Mouse (Mus musculus): ENCODE results near the gene Dnm2. TPM values are rescaled to one million over a fixed set of nuclear protein-coding genes. Genes with fewer than 3 reads are reported as not detected.
"Not testable (repeated sequence)": the region's sequence is repeated elsewhere in the genome, so short reads cannot be mapped to it uniquely, and the experiment has no call there.

Gene Dnm2
- polyA plus RNA-seq, 1 experiment from 2014 or later: 72.7 TPM

GRCm38 (mm10) chr9:21526634-21526944 lies 101.9 kb downstream of the Dnm2 start:
- H3K4me3 ChIP-seq (ENCODE audit: low read depth, low read length): no peak overlapping the region
- no peak overlapping the region for H3K9ac ChIP-seq (ENCODE audit: low read depth, low read length)
- 0 out of 2 replicates have a peak, but pooled peaks cover 3% of the 10 kb centered on the region for H3K4me1 ChIP-seq (replicated peaks; ENCODE audit: control insufficient read depth, insufficient read depth, low read length)
- H3K36me3 ChIP-seq (ENCODE audit: control insufficient read depth, insufficient read depth, low read length): no peaks in the 10 kb centered on the region
- DNase-seq (ENCODE audit: low spot score) (no peak), ATAC-seq (replicated peaks; ENCODE audit: low FRiP score) (no peak)
- H3K27ac ChIP-seq (ENCODE audit: low read depth, low read length): no peak overlapping the region
- no peak overlapping the region; the same call in 1 of the 2 replicates for H3K4me2 ChIP-seq
- no peaks in the 10 kb centered on the region for H3K9me3 ChIP-seq (ENCODE audit: control insufficient read depth, low read length)
- 75% methylated on average over 3 of the region's 3 CpGs for WGBS
- H3K27me3 ChIP-seq (replicated peaks; ENCODE audit: control insufficient read depth, insufficient read depth, low read length): no peaks in the 10 kb centered on the region

GRCm38 (mm10) chr9:21527100-21527801 lies 102.5 kb downstream of the Dnm2 start:
- no peak for DNase-seq (ENCODE audit: low spot score)
- Histone ChIP-seq H3K4me3 (ENCODE audit: low read depth, low read length) (no peak overlapping the region), H3K9me3 (ENCODE audit: control insufficient read depth, low read length) (no peaks in the 10 kb centered on the region), H3K36me3 (ENCODE audit: control insufficient read depth, insufficient read depth, low read length) (no peaks in the 10 kb centered on the region), H3K27me3 (replicated peaks; ENCODE audit: control insufficient read depth, insufficient read depth, low read length) (no peaks in the 10 kb centered on the region), H3K4me2 (no peak overlapping the region), H3K27ac (ENCODE audit: low read depth, low read length) (peak overlapping the region; percentile 25; the same call in 1 of the 2 replicates), H3K9ac (ENCODE audit: low read depth, low read length) (no peak overlapping the region), H3K4me1 (replicated peaks; ENCODE audit: control insufficient read depth, insufficient read depth, low read length) (0 out of 2 replicates have a peak, but pooled peaks cover 3% of the 10 kb centered on the region)
- no peak for ATAC-seq (replicated peaks; ENCODE audit: low FRiP score)
- 95% methylated on average over 2 of the region's 2 CpGs for WGBS

- WGBS: 30% methylated on average over 1 of the region's 1 CpGs
- DNase-seq (ENCODE audit: low spot score) (no peak), ATAC-seq (replicated peaks; ENCODE audit: low FRiP score) (peak; percentile 18)
- Histone ChIP-seq H3K9me3 (ENCODE audit: control insufficient read depth, low read length) (no peaks in the 10 kb centered on the region), H3K9ac (ENCODE audit: low read depth, low read length) (no peak overlapping the region), H3K27ac (ENCODE audit: low read depth, low read length) (0 out of 2 replicates have a peak overlapping the region, but pooled peaks have one; percentile 25), H3K4me3 (ENCODE audit: low read depth, low read length) (no peak overlapping the region), H3K4me1 (replicated peaks; ENCODE audit: control insufficient read depth, insufficient read depth, low read length) (0 out of 2 replicates have a peak, but pooled peaks cover 3% of the 10 kb centered on the region), H3K27me3 (replicated peaks; ENCODE audit: control insufficient read depth, insufficient read depth, low read length) (no peaks in the 10 kb centered on the region), H3K4me2 (no peak overlapping the region), H3K36me3 (ENCODE audit: control insufficient read depth, insufficient read depth, low read length) (no peaks in the 10 kb centered on the region)
Observed at GRCm38 (mm10) chr9:21527917-21528324, 103.2 kb downstream of the Dnm2 start.

GRCm38 (mm10) chr9:21536501-21536900 lies 111.8 kb downstream of the Dnm2 start:
- Histone ChIP-seq H3K4me1 (replicated peaks; ENCODE audit: control insufficient read depth, insufficient read depth, low read length) (peaks cover 6% of the 10 kb centered on the region), H3K27ac (ENCODE audit: low read depth, low read length) (no peak overlapping the region), H3K27me3 (replicated peaks; ENCODE audit: control insufficient read depth, insufficient read depth, low read length) (no peaks in the 10 kb centered on the region), H3K4me3 (ENCODE audit: low read depth, low read length) (no peak overlapping the region), H3K9ac (ENCODE audit: low read depth, low read length) (no peak overlapping the region), H3K36me3 (ENCODE audit: control insufficient read depth, insufficient read depth, low read length) (no peaks in the 10 kb centered on the region), H3K9me3 (ENCODE audit: control insufficient read depth, low read length) (no peaks in the 10 kb centered on the region), H3K4me2 (no peak overlapping the region)
- DNase-seq (ENCODE audit: low spot score): no peak
- WGBS: 83% methylated on average over 14 of the region's 14 CpGs
- ATAC-seq (replicated peaks; ENCODE audit: low FRiP score): no peak

GRCm38 (mm10) chr9:21537009-21537408 lies 112.3 kb downstream of the Dnm2 start:
- H3K4me3 ChIP-seq (ENCODE audit: low read depth, low read length): no peak overlapping the region
- peaks cover 6% of the 10 kb centered on the region for H3K4me1 ChIP-seq (replicated peaks; ENCODE audit: control insufficient read depth, insufficient read depth, low read length)
- H3K36me3 ChIP-seq (ENCODE audit: control insufficient read depth, insufficient read depth, low read length): no peaks in the 10 kb centered on the region
- H3K9ac ChIP-seq (ENCODE audit: low read depth, low read length): no peak overlapping the region
- DNase-seq (ENCODE audit: low spot score): no peak
- WGBS: 70% methylated on average over 4 of the region's 4 CpGs
- H3K4me2 ChIP-seq: no peak overlapping the region
- H3K27ac ChIP-seq (ENCODE audit: low read depth, low read length): no peak overlapping the region
- no peak for ATAC-seq (replicated peaks; ENCODE audit: low FRiP score)
- no peaks in the 10 kb centered on the region for H3K27me3 ChIP-seq (replicated peaks; ENCODE audit: control insufficient read depth, insufficient read depth, low read length)
- H3K9me3 ChIP-seq (ENCODE audit: control insufficient read depth, low read length): no peaks in the 10 kb centered on the region

- 62% methylated on average over 7 of the region's 7 CpGs for WGBS
- Histone ChIP-seq H3K36me3 (ENCODE audit: control insufficient read depth, insufficient read depth, low read length) (no peaks in the 10 kb centered on the region), H3K27me3 (replicated peaks; ENCODE audit: control insufficient read depth, insufficient read depth, low read length) (no peaks in the 10 kb centered on the region), H3K9me3 (ENCODE audit: control insufficient read depth, low read length) (no peaks in the 10 kb centered on the region), H3K27ac (ENCODE audit: low read depth, low read length) (no peak overlapping the region), H3K4me2 (no peak overlapping the region), H3K4me3 (ENCODE audit: low read depth, low read length) (no peak overlapping the region), H3K9ac (ENCODE audit: low read depth, low read length) (no peak overlapping the region; the same call in 1 of the 2 replicates), H3K4me1 (replicated peaks; ENCODE audit: control insufficient read depth, insufficient read depth, low read length) (peaks cover 6% of the 10 kb centered on the region)
- ATAC-seq (replicated peaks; ENCODE audit: low FRiP score): no peak
- DNase-seq (ENCODE audit: low spot score): no peak
Observed at GRCm38 (mm10) chr9:21539981-21540753, 115.5 kb downstream of the Dnm2 start.

GRCm38 (mm10) chr9:21542001-21542400 lies 117.3 kb downstream of the Dnm2 start:
- DNase-seq (ENCODE audit: low spot score); H3K9ac ChIP-seq (ENCODE audit: low read depth, low read length); H3K27ac ChIP-seq (ENCODE audit: low read depth, low read length); ATAC-seq (replicated peaks; ENCODE audit: low FRiP score); H3K36me3 ChIP-seq (ENCODE audit: control insufficient read depth, insufficient read depth, low read length); H3K9me3 ChIP-seq (ENCODE audit: control insufficient read depth, low read length); H3K4me3 ChIP-seq (ENCODE audit: low read depth, low read length); H3K4me1 ChIP-seq (replicated peaks; ENCODE audit: control insufficient read depth, insufficient read depth, low read length); H3K4me2 ChIP-seq; H3K27me3 ChIP-seq (replicated peaks; ENCODE audit: control insufficient read depth, insufficient read depth, low read length): not testable (repeated sequence)
- WGBS: 83% methylated on average over 2 of the region's 2 CpGs

GRCm38 (mm10) chr9:21545351-21545915 lies 120.7 kb downstream of the Dnm2 start:
- WGBS: 16% methylated on average over 9 of the region's 9 CpGs
- Histone ChIP-seq H3K4me1 (replicated peaks; ENCODE audit: control insufficient read depth, insufficient read depth, low read length) (peaks cover 11% of the 10 kb centered on the region), H3K4me3 (ENCODE audit: low read depth, low read length) (peak overlapping the region; percentile 88), H3K36me3 (ENCODE audit: control insufficient read depth, insufficient read depth, low read length) (no peaks in the 10 kb centered on the region; the same call in 1 of the 2 replicates), H3K27me3 (replicated peaks; ENCODE audit: control insufficient read depth, insufficient read depth, low read length) (no peaks in the 10 kb centered on the region), H3K9me3 (ENCODE audit: control insufficient read depth, low read length) (no peaks in the 10 kb centered on the region), H3K9ac (ENCODE audit: low read depth, low read length) (peak overlapping the region; percentile 59), H3K27ac (ENCODE audit: low read depth, low read length) (peak overlapping the region; percentile 81), H3K4me2 (peak overlapping the region; percentile 64)
- ATAC-seq (replicated peaks; ENCODE audit: low FRiP score): peak; percentile 75
- no peak for DNase-seq (ENCODE audit: low spot score)

Data from liver, embryonic 11.5 days (tissue).